8 mouse cellular contexts compared by ENCODE assay signal in genomic region chr12:82312091-82312820, GRCm38 (mm10).
A peak's percentile ranks its signal among the peaks of the same experiment; 100 is the strongest.
DNase-seq lines count a peak whose midpoint lies in the region; ATAC-seq lines count a peak whose summit lies in the region.

No protein-coding gene starts in this region.

- peaks cover 18% of the 10 kb centered on the region for H3K36me3 ChIP-seq in forebrain, embryonic 10.5 days (replicated peaks)
- H3K36me3 ChIP-seq in forebrain, embryonic 15.5 days: no peaks in the 10 kb centered on the region
- peaks cover 8% of the 10 kb centered on the region; the same call in 1 of the 2 replicates for H3K36me3 ChIP-seq in heart, embryonic 13.5 days
- H3K36me3 ChIP-seq in midbrain, embryonic 12.5 days: no peaks in the 10 kb centered on the region
- H3K36me3 ChIP-seq in limb, embryonic 10.5 days: no peaks in the 10 kb centered on the region; the same call in 1 of the 2 replicates

- ATAC-seq in forebrain, embryonic 15.5 days (replicated peaks): no peak
- no peak for ATAC-seq in heart, embryonic 13.5 days (ENCODE audit: extremely low read depth, insufficient number of reproducible peaks, low FRiP score, low TSS enrichment)
- no peak for ATAC-seq in midbrain, embryonic 12.5 days (ENCODE audit: low FRiP score, low read depth)

- H3K27me3 ChIP-seq in forebrain, embryonic 10.5 days (ENCODE audit: poor library complexity, severe bottlenecking): no peaks in the 10 kb centered on the region
- no peaks in the 10 kb centered on the region for H3K27me3 ChIP-seq in forebrain, embryonic 15.5 days
- H3K27me3 ChIP-seq in heart, embryonic 13.5 days (replicated peaks): no peaks in the 10 kb centered on the region
- H3K27me3 ChIP-seq in midbrain, embryonic 12.5 days: no peaks in the 10 kb centered on the region
- no peaks in the 10 kb centered on the region for H3K27me3 ChIP-seq in limb, embryonic 10.5 days (ENCODE audit: low read depth, poor library complexity, severe bottlenecking)

- WGBS in forebrain, embryonic 10.5 days: 62% methylated on average over 17 of the region's 17 CpGs
- 43% methylated on average over 17 of the region's 17 CpGs for WGBS in forebrain, embryonic 15.5 days
- WGBS in heart, embryonic 13.5 days: 58% methylated on average over 17 of the region's 17 CpGs
- 43% methylated on average over 17 of the region's 17 CpGs for WGBS in midbrain, embryonic 12.5 days
- WGBS in limb, embryonic 10.5 days: 86% methylated on average over 17 of the region's 17 CpGs

- H3K4me3 ChIP-seq in forebrain, embryonic 10.5 days: no peak overlapping the region
- no peak overlapping the region for H3K4me3 ChIP-seq in forebrain, embryonic 15.5 days
- no peak overlapping the region for H3K4me3 ChIP-seq in heart, embryonic 13.5 days
- no peak overlapping the region for H3K4me3 ChIP-seq in midbrain, embryonic 12.5 days
- no peak overlapping the region for H3K4me3 ChIP-seq in limb, embryonic 10.5 days

- no peak overlapping the region for H3K9ac ChIP-seq in forebrain, embryonic 15.5 days (replicated peaks)
- H3K9ac ChIP-seq in heart, embryonic 13.5 days: 0 out of 2 replicates have a peak overlapping the region, but pooled peaks have one; percentile 1
- no peak overlapping the region for H3K9ac ChIP-seq in midbrain, embryonic 12.5 days (replicated peaks)

- DNase-seq in forebrain, embryonic 10.5 days (ENCODE audit: extremely low spot score, low spot score): no peak
- peak; percentile 34 for DNase-seq in retina, adult 2 months (ENCODE audit: low read depth, low spot score)
- DNase-seq in retina, embryonic 14.5 days (ENCODE audit: low spot score): no peak
- DNase-seq in spleen, postnatal 14 days (ENCODE audit: low spot score in 2 of 2): no peak
- DNase-seq in limb, embryonic 10.5 days (ENCODE audit: low spot score): no peak

- no peak overlapping the region for H3K4me2 ChIP-seq in forebrain, embryonic 15.5 days (replicated peaks)
- H3K4me2 ChIP-seq in heart, embryonic 13.5 days: no peak overlapping the region
- no peak overlapping the region for H3K4me2 ChIP-seq in midbrain, embryonic 12.5 days (replicated peaks)

- H3K4me1 ChIP-seq in forebrain, embryonic 10.5 days: peaks cover 19% of the 10 kb centered on the region
- H3K4me1 ChIP-seq in forebrain, embryonic 15.5 days: peaks cover 12% of the 10 kb centered on the region
- H3K4me1 ChIP-seq in heart, embryonic 13.5 days: peaks cover 43% of the 10 kb centered on the region
- peaks cover 14% of the 10 kb centered on the region; the same call in 1 of the 2 replicates for H3K4me1 ChIP-seq in midbrain, embryonic 12.5 days
- H3K4me1 ChIP-seq in limb, embryonic 10.5 days: peaks cover 5% of the 10 kb centered on the region; the same call in 1 of the 2 replicates

- no peaks in the 10 kb centered on the region for H3K9me3 ChIP-seq in forebrain, embryonic 10.5 days
- no peaks in the 10 kb centered on the region for H3K9me3 ChIP-seq in forebrain, embryonic 15.5 days
- H3K9me3 ChIP-seq in heart, embryonic 13.5 days: no peaks in the 10 kb centered on the region
- H3K9me3 ChIP-seq in midbrain, embryonic 12.5 days: no peaks in the 10 kb centered on the region
- no peaks in the 10 kb centered on the region for H3K9me3 ChIP-seq in limb, embryonic 10.5 days (replicated peaks)

- peak overlapping the region; percentile 25; the same call in 1 of the 2 replicates for H3K27ac ChIP-seq in forebrain, embryonic 10.5 days
- no peak overlapping the region; the same call in 1 of the 2 replicates for H3K27ac ChIP-seq in forebrain, embryonic 15.5 days (replicated peaks)
- H3K27ac ChIP-seq in heart, embryonic 13.5 days (replicated peaks): peak overlapping the region; percentile 50; the same call in 1 of the 2 replicates
- peak overlapping the region; percentile 52; the same call in 1 of the 2 replicates for H3K27ac ChIP-seq in midbrain, embryonic 12.5 days (replicated peaks)
- H3K27ac ChIP-seq in limb, embryonic 10.5 days: no peak overlapping the region

Comparison
In these comparisons a context has a peak if more than half of its experiments do, and no peak if none do; other contexts are left out.
1. H3K27ac ChIP-seq: peak in forebrain, embryonic 10.5 days (single experiment), heart, embryonic 13.5 days (single experiment) and midbrain, embryonic 12.5 days (single experiment); none in forebrain, embryonic 15.5 days (single experiment) and limb, embryonic 10.5 days (single experiment).